Mouse (Mus musculus): ENCODE measurements around the gene Olfr926.
"Not testable (repeated sequence)": the region's sequence is repeated elsewhere in the genome, so short reads cannot be mapped to it uniquely, and the experiment has no call there.

Gene Olfr926

DNA sequence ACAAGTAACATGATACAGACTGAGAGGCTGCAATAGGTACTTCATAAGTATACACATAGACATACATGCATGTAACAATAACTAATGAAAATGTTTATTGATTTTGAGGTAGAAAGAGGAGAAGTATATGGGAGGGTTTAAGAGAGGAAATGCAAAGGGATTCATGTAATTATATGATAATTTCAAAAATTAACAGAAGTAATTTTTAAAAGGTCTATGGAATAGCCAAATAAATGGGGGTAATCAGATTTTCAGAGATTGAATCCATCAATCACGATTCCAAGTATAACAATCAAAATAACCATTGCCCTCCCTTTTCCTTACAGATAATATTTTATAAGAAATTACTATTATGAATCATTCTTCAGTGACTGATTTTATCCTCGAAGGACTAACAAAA, at the start of gene Olfr926:
Olfr926 (plus strand) TSS at position 301 of the 400 bp plus-strand sequence.
- no peak for DNase-seq

DNA sequence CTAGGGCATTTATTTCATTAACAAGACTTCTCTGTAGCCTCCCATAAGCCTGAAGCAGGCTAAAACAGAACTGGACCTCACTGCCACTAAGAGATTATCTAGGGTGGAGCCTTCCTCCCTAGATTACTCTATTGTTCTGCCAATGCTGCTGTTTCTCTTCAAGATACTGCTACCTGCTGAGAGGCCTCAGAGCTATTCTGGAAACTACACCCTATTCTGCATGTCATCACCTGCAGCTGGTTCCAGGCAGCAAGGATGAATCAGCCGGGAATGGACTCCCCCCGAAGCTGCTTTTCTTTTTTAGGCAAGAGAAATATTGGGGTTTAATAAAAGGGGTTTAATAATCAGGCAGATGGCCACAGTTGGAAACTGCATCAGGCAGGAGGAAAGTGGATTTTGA, 43.9 kb upstream of the Olfr926 start:
- DNase-seq: no peak

DNA sequence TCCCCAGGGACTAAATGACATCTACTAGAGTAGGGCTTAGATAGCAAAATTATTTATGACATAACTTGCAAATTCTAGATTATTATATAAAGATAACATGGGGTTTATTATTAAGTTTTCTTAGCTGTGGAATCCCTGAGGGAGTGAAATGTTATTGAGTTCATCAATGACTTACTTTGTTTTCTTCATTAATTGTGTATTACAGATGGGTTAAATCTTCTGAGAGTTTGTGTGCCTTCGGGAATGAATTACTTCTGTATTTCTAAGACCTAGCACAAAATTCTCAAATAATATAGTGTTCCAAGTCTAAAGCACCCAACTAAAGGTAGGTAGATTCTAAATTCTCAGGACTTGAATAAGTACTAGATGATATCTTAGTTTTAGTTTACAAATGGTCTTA, 32.8 kb upstream of the Olfr926 start, which contains the start of gene Olfr924:
Olfr924 (plus strand) TSS at position 301 of the 400 bp plus-strand sequence.
- DNase-seq: no peak

DNA sequence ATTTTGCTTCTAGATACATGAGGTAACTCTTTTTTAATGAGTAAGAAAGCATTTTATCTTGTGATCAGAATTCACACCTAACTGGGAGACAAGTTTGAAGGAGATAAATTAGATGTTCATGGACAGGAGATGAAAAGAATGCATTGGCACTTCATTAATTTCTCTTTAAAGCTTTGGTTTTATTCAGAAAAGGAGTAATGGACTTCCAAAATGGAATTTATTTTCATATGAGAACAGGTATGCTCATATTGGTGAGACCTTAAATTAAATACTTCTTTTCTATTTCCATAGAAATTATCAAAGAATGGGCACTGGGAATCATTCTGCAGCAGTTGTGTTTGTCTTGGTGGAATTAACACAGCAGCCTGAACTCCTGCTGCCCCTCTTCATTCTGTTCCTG, 22.2 kb upstream of the Olfr926 start, which contains the start of gene Olfr26:
Olfr26 (plus strand) TSS at position 301 of the 400 bp plus-strand sequence.
- no peak for DNase-seq

DNA sequence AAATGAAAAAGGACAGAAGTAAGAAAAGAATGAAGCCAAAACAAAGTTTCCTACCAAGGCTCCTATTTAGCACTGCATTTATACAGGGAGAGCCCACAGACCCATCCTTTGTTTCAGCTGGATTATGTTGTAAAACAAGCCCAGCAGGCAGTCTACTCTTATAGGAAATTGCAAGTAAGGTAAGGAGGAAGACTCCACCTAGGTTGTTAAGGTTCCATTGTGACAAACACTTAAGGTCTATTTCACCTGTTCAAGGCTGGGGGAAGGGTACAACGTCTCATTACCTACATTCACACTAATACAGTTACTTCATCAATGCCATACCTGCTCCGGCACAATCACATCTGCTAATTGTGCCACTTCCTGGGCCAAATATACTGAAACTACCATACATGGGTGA, 2.0 kb upstream of the Olfr926 start:
- not testable (repeated sequence) for DNase-seq

Data from kidney, postnatal 36 days (tissue).